Mouse (Mus musculus) limb, embryonic 14.5 days (tissue): Measurements from ENCODE around the gene Msh5. TPM values are rescaled to one million over a fixed set of nuclear protein-coding genes. Genes with fewer than 3 reads are reported as not detected.
"Not testable (repeated sequence)": the region's sequence is repeated elsewhere in the genome, so short reads cannot be mapped to it uniquely, and the experiment has no call there.

Experiments used
- ATAC-seq: fragments of 200-750 bp; cut with Nextera tagmentation; 2 replicates; pipeline ENCODE4 v1.8.0; 2017; ENCODE audit warnings: low read depth, moderate number of reproducible peaks, moderate TSS enrichment; ENCODE audit not compliant: low FRiP score
- DNase-seq: peaks from one replicate; pipeline ENCODE4 v3.0.0-alpha.2; 2015; ENCODE audit warnings: low spot score
- H3K27ac ChIP-seq: fragments of 300-500 bp; sonication (generic); replicated peaks from 2 replicates; pipeline ENCODE4 v1.5.1; 2014; ENCODE audit warnings: low read depth, mild to moderate bottlenecking, low read length, moderate library complexity, mixed read lengths
- H3K27me3 ChIP-seq: fragments of 300-500 bp; sonication (generic); 2 replicates; pipeline ENCODE4 v1.6.1; 2014; ENCODE audit warnings: low read length, mixed read lengths; ENCODE audit not compliant: control insufficient read depth, insufficient read depth
- H3K36me3 ChIP-seq: fragments of 300-500 bp; sonication (generic); 2 replicates; pipeline ENCODE4 v1.6.1; 2014; ENCODE audit warnings: mild to moderate bottlenecking, low read length, moderate library complexity, mixed read lengths; ENCODE audit not compliant: control insufficient read depth, insufficient read depth
- H3K4me1 ChIP-seq: fragments of 300-500 bp; sonication (generic); 2 replicates; pipeline ENCODE4 v1.6.1; 2014; ENCODE audit warnings: antibody characterized with exemption, low read length, mixed read lengths; ENCODE audit not compliant: control insufficient read depth, insufficient read depth
- H3K4me2 ChIP-seq: fragments of 300-500 bp; sonication (generic); replicated peaks from 2 replicates; pipeline ENCODE4 v1.6.1; 2014; ENCODE audit warnings: low read depth, mild to moderate bottlenecking, low read length, moderate library complexity; ENCODE audit not compliant: severe bottlenecking
- H3K4me3 ChIP-seq: fragments of 300-500 bp; sonication (generic); replicated peaks from 2 replicates; pipeline ENCODE4 v1.5.1; 2014; ENCODE audit warnings: low read length
- H3K9ac ChIP-seq: fragments of 300-500 bp; sonication (generic); 2 replicates; pipeline ENCODE4 v1.6.1; 2014; ENCODE audit warnings: mild to moderate bottlenecking, low read depth, low read length, moderate library complexity; ENCODE audit not compliant: severe bottlenecking
- H3K9me3 ChIP-seq: fragments of 300-500 bp; sonication (generic); 2 replicates; pipeline ENCODE4 v1.6.1; 2016; ENCODE audit warnings: low read length; ENCODE audit not compliant: control insufficient read depth
- POLR2A ChIP-seq: fragments of 200-500 bp; IDR thresholded peaks from 2 replicates; pipeline ENCODE4 v1.8.0; 2012; ENCODE audit warnings: inconsistent platforms, mild to moderate bottlenecking, moderate library complexity, borderline replicate concordance; ENCODE audit not compliant: insufficient read depth, insufficient read length; ENCODE audit errors: extremely low read depth
- WGBS: fragments of 180-500 bp; shearing (Covaris S2); extraction: QIAGEN DNeasy Blood & Tissue Kit; methylation state at CpG from one replicate; pipeline ENCODE4 v1.1.7; 2014; 5-methylcytosine and 5-hydroxymethylcytosine counted together
- polyA plus RNA-seq, 2 experiments: library from polyadenylated mRNA; depleted of rRNA in 1 of 2; stranded (reverse) in 1 of 2; unstranded in 1 of 2; fragments of >200 nt; fragmentation: Nextera tagmentation in 1 of 2; extraction: Ambion mirVana in 1 of 2; gene quantifications; 2 replicates each; pipeline versions ENCODE4 v1.2.1 to v1.2.3; 2012 to 2014

Msh5 gene
- polyA plus RNA-seq, 2 experiments: 3.5 to 6.4 TPM

DNA sequence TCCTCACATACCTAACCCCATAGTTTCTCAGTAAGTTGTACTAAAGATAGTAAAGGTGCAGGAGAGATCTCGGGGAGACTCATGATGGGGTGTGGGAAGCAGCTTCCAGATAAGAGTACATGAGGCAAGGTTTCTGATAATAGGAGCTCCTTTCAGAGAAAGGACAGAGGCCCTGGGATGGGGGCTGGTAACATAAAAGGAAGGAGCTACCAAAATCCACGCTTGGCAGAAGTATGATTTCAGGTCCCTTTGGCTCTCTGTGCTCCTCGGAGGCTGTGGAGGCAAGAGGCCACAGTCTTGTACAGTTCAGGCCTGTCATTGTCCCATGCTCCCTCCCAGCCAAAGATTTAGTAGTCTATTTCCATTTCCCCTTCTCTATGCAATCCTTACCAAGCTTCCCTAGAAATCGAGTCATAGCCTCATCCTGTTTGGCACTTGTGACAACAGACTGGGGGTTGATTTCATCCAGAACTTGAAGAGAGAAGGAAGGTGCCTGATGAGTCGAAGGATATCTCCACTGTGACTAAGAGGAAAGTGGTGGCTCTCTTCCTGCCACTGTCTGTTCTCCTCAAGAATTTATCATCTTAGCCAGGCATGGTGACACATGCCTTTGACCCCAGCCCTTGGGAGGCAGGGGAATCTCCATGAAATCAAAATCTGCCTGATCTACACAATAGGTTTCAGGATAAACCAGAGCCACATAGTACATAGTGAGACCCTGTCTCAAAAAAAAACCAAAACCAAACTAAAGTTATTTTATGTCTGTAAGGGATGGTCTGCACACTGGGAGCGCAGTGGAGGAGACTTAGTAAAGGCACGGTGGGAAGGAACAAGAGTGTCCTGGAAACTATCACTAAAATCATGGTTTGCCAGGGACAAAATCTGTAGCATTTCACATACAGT is 1.4 kb downstream of the Msh5 start:
- H3K4me1 ChIP-seq: peaks cover 32% of the 10 kb centered on the region
- H3K4me3 ChIP-seq: peak overlapping the region; percentile 60
- H3K9me3 ChIP-seq: no peaks in the 10 kb centered on the region
- ATAC-seq (no peak), DNase-seq (no peak)
- TF ChIP-seq POLR2A: no peak
- H3K36me3 ChIP-seq: no peaks in the 10 kb centered on the region
- peak overlapping the region; percentile 88 for H3K9ac ChIP-seq
- WGBS: 78% methylated on average over 7 of the region's 7 CpGs
- no peak overlapping the region; the same call in 1 of the 2 replicates for H3K27ac ChIP-seq
- H3K4me2 ChIP-seq: peak overlapping the region; percentile 99
- H3K27me3 ChIP-seq: no peaks in the 10 kb centered on the region

GRCm38 (mm10) chr17:35043794-35044193 is 2.8 kb downstream of the Msh5 start:
- H3K36me3 ChIP-seq: no peaks in the 10 kb centered on the region
- H3K9me3 ChIP-seq: no peaks in the 10 kb centered on the region
- H3K4me1 ChIP-seq: peaks cover 23% of the 10 kb centered on the region
- no peak for ATAC-seq
- no peak overlapping the region for H3K9ac ChIP-seq
- no peak overlapping the region for H3K4me3 ChIP-seq
- TF ChIP-seq POLR2A: no peak
- no peak for DNase-seq
- H3K27ac ChIP-seq: no peak overlapping the region
- H3K27me3 ChIP-seq: no peaks in the 10 kb centered on the region
- WGBS: 78% methylated on average over 4 of the region's 4 CpGs
- no peak overlapping the region for H3K4me2 ChIP-seq

DNA sequence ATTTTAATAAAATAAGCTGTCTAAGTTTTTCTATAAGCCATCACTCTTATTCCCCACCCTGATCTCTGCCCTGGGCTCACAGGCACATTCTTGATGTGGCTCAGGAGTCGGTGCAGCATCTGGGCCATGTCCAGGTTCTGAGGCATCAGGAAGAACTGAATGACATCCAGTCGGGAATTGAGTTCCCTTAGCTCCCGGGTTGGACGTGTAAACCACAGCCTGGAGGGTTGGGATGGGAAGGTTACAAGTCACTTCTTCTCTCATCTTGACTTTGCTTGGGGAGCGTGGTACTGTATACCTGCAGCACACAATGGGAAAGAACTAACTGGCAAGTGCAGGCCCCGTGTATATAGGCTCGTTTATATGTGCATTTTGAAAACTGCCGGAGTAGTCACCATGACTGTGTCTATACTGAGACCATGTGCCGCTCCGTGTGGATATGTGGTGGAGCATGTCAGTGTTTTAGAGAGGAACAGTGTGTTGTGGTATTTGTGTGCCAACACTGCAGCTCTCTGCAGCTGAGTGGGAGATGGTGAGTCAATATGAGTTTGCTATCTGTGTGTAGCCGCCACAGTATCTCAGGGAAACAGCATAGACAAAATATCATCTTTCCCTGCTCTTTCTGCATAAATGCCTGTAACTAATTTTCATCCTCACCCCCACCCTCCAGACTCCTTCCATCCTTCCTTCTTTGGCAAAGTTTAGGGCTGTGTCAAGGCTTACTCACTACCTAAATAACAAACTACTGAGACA is 7.2 kb downstream of the Msh5 start:
- H3K4me2 ChIP-seq: no peak overlapping the region
- ATAC-seq: no peak
- H3K27ac ChIP-seq: no peak overlapping the region
- WGBS: 81% methylated on average over 11 of the region's 11 CpGs
- H3K27me3 ChIP-seq: no peaks in the 10 kb centered on the region
- no peak overlapping the region for H3K4me3 ChIP-seq
- H3K9ac ChIP-seq: no peak overlapping the region
- no peaks in the 10 kb centered on the region for H3K9me3 ChIP-seq
- no peaks in the 10 kb centered on the region for H3K4me1 ChIP-seq
- no peak for DNase-seq
- no peak for TF ChIP-seq POLR2A
- H3K36me3 ChIP-seq: no peaks in the 10 kb centered on the region

DNA sequence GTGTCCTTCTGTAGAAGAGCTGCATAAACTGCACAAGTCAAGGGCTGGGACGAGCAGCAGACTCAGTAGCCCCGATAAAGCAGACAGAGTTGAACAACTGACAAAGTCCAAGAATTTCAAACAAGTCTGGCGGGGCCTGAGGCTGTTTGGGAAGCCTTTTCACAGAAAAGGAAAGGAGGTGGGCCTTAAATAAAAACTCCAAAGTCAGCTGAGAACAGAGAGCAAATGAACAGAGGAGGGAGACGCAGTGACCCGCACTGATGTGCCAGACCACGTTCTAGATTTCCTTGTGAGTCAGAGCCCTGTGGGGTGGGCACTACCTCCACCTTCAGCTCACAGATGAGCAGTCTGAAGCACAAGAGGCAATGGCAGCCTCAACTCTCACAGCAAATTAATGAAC is 11.6 kb downstream of the Msh5 start:
- DNase-seq (no peak), ATAC-seq (no peak)
- no peaks in the 10 kb centered on the region for H3K4me1 ChIP-seq
- H3K4me3 ChIP-seq: no peak overlapping the region
- H3K27me3 ChIP-seq: no peaks in the 10 kb centered on the region
- no peak overlapping the region for H3K4me2 ChIP-seq
- H3K27ac ChIP-seq: no peak overlapping the region
- H3K36me3 ChIP-seq: no peaks in the 10 kb centered on the region
- no peak overlapping the region for H3K9ac ChIP-seq
- WGBS: 75% methylated on average over 6 of the region's 6 CpGs
- no peaks in the 10 kb centered on the region for H3K9me3 ChIP-seq
- no peak for TF ChIP-seq POLR2A

- not testable (repeated sequence) for H3K27me3 ChIP-seq, ATAC-seq, H3K4me1 ChIP-seq, H3K27ac ChIP-seq, H3K36me3 ChIP-seq, H3K4me3 ChIP-seq, H3K9me3 ChIP-seq, H3K9ac ChIP-seq, H3K4me2 ChIP-seq, DNase-seq
- WGBS: 67% methylated on average over 1 of the region's 1 CpGs
Measured at GRCm38 (mm10) chr17:35033703-35034102, 12.8 kb downstream of the Msh5 start.
